Mouse (Mus musculus): Measurements from ENCODE around the gene Pik3cg. TPM values are rescaled to one million over a fixed set of nuclear protein-coding genes. Genes with fewer than 3 reads are reported as not detected.
A peak's percentile ranks its signal among the peaks of the same experiment; 100 is the strongest.

The Pik3cg gene
- total RNA-seq, 2 experiments from 2014 or later: 4.5 to 4.6 TPM

DNA sequence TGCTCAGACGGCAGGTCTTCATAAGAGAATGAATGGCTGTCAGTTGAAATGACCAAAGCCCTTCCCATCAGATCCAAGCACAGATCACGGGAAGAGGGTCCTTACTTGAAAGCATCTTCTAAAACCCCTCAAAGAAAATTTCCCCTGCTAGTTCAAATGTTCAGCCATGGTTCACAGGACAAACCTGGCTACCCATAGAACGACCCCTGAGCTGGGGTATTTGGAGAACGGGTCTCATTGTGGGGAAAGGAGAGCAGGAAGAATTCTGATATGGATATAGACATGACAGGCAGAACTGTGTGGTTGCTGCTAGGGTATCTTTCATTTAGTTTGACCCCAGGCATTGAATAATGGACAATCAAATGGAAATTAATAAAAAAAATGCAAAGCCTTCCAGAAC lies 62.8 kb downstream of the Pik3cg start:
- no peak for DNase-seq (ENCODE audit: low spot score in 2 of 2)

DNA sequence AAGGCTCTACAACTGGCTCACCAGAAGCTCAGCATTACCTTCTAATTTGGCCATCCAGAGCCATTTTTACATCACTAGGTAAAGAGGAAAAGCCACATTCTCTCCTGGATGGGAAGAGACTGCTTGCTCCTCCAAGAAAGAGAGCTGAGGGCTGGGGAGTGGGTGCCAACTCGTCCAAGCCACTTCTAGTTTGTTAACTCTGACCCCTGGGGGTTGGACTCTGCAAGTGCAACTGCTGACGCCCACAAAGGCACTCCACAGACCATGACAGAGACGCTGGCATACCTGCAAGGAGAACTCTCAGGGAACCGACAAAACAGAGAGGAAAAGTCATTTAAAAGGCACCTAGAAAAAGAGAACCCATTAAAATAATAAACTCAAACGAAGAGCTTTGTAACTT lies 63.9 kb downstream of the Pik3cg start:
- DNase-seq (ENCODE audit: low spot score in 2 of 2): peak; percentile 68 to 72

DNA sequence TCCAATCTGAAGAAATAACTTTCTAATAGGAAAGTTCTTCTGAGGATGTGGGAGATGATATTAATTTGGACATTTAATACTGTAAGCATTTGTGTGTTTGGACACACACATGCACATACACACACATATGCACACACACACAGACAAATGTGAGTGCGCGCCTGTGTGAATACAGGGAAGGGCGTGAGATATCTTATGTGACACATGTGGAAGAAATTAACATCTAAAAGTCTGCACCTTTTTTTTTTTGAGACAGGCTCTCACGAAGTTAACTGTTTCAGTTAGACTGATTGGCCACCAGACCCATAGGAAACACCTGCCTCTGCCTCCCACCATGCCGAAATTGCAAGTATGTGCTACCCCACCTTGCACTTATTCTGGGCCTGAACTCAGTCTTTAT lies 64.7 kb downstream of the Pik3cg start:
- no peak for DNase-seq (ENCODE audit: low spot score in 2 of 2)

DNA sequence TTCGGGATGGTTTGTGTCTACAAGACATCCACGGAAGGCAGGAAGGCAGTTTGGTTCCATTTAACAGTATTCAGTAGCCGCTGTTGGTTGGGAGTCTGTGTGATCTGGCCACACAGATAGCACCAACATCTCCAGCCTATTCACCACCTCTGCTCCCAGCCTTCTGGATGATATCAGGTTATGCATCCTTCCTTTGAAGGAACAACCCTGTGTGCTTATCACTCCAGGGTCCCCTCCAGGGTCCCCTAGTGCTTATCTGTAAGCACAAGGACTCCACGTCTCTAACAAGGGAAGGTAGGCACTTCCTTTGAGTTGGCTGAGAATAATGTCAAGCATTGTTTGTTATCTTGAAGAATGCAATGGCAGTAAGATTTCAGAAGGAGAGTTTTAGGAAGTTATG lies 65.3 kb downstream of the Pik3cg start:
- DNase-seq (ENCODE audit: low spot score in 2 of 2): no peak

DNA sequence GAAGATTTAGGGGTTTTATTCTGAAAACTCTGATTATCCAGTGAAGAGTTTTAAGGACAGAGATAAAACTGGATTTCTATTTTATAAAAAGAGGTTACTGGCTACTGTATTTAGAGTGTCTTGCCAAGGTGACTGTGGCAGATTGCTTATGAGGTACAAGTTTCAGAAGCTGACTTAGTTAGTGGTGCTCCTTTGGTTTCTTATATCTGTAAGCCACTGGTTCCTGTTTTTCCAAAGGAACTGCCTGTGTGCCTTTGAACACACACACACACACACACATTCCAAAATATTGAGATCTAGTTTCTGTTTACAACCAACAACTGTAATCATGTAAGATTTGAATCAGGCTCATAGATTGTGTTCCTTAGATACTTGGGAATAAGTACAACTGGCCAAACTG lies 66.7 kb downstream of the Pik3cg start:
- DNase-seq (ENCODE audit: low spot score in 2 of 2): no peak

DNA sequence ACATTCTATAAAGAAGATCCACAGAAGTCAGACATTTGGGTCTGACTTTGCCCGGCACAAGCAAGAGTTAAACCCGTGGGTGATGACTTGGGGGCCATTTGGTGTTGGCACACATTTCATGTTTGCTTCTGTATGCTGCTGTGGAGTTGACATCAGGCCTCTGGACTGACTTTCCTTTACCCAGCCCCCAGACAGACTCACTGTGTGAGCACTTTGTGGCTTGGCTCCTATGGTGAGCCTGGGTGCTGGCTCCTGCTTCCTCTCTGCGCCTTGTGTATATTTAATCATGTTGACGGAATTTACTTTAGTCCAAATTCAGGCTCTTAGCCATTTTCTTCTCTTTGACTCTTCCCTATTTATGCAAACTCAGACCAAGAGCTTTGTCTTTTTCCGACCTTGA lies 69.6 kb downstream of the Pik3cg start:
- no peak for DNase-seq (ENCODE audit: low spot score in 2 of 2)

DNA sequence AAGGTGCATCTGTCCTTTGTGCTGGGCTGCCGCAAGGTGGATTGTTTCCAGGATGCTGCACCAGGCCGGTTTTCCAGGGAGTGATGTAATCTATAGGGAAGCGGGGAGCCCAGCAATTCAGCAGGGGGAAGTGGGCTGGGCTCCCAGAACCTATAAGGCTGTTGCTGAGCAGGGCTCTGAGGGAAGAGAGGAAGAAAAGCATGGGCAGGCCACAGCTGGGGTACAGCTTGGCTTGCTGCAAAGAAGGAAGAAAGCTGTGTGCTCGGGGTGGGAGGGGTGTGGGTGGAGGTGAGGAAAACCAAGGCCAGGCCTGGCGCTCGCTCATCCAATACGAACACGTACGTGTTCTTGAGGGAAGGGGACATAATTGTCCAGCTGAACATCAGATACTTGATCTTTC lies 70.1 kb downstream of the Pik3cg start:
- no peak for DNase-seq (ENCODE audit: low spot score in 2 of 2)

DNA sequence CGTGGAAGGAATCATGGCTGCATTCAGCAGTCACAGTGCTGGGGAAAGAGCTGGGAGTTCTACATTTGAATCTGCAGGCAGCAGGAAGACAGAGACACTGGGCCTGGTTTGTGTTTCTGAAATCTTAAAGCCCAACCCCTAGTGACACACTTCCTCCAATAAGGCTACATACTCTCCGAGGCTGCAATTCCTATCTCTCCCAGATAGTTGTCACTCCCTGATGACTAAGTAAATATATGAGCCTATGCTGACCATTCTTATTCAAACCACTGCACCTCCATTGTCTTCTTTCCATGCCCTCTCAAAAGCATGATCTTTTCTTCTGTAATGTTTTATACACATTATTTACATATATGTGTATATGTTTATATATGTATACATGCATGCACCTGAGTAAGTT lies 70.9 kb downstream of the Pik3cg start:
- no peak for DNase-seq (ENCODE audit: low spot score in 2 of 2)

DNA sequence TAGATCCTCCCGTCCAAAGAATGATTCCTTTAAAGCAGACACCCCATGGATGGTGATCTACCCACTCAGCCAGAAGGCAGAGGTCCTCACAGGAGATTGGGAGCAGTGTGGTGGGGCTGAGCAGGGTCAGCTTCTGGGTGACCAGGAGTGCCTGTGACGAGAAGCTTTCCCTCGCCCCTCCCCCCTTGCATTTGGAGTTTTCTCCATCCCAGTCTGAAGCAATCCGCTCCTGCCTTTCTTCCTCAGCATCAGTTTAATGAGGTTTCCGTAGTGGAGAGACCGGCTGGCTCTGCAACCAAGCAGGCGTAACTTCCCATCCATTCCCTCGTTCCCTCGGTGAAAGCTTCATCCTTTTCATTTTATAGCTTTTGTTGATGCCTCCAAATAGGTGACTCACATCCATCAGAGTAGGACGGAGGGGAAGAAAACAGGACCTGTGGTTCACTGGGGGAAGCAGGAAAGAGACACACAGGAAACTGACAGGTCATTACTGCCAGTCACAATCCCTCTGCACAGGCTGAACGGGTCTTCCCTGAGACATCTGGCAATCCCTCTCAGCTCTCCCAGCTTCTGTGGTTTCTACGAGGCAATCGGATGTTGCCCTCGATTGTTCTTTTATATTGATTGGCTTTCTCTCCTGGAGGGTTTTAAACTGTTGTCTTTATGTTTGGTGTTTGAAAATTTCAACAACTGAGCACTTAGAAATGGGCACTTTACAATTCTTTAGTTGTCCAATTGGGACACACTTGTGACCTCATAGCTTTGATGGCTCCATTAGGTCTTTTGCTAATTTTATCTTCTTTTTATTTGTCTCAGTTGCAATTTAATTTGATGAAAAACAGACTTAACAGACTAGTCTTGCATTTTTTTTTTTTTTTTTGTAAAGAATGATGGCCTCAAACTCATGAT lies 80.6 kb downstream of the Pik3cg start:
- no peak for DNase-seq (ENCODE audit: low spot score in 2 of 2)

DNA sequence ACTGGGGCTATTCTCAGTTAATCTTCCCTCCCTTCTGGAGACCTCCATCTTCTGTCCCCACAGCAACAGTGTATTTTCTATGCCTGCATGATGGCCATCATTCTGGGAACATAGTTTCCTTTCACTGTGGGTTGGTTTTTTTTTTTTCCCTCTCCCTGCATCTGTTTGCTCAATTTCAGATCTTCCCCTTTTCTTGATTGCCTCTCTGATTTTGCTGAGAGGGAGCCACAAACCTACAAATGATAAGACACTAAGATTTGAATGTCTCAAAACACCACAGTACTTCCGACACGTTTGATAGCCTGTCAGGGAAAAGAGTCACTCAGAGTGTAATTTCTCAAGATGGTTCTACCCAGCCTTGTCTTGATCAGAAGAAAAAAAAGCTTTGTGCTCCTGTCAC lies 81.3 kb downstream of the Pik3cg start:
- no peak for DNase-seq (ENCODE audit: low spot score in 2 of 2)

DNA sequence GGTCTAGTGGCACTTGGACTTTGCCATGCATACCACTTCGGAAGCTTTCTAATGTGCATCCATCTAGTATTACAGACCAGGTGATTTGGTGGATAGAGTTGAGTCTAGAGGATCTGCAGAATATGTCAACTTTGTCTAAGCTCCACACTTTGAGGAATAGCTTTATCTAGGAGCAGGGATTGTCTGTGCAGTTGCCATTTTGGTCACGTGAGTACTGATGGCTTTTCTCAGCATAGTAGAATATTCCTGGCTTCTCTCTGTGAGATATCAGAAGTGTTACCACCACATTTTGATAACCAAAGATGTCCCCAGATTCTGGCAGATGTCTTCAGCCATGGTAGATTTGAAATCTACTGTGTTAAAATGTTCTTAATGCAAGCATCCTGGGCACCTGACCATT lies 84.0 kb downstream of the Pik3cg start:
- DNase-seq (ENCODE audit: low spot score in 2 of 2): no peak

DNA sequence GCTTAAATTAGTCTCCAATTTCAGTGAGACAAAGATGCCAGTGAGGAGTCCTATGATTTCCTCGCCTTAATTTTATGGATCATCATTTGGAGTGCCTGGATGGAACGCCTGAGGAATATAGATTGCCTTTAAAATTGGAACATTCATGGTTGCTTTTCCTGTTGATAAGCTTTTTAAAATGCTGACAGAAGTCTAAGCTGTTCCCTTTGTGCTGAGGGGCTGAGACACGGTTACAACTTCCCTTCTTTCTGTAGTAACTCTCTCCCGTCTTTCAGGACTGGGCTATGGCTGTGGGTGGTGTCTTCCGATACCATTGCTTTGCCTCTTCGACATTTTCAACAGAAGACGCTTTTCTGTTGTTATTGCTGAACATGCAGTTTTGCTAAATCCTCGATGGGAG lies 84.4 kb downstream of the Pik3cg start:
- DNase-seq (ENCODE audit: low spot score in 2 of 2): no peak

DNA sequence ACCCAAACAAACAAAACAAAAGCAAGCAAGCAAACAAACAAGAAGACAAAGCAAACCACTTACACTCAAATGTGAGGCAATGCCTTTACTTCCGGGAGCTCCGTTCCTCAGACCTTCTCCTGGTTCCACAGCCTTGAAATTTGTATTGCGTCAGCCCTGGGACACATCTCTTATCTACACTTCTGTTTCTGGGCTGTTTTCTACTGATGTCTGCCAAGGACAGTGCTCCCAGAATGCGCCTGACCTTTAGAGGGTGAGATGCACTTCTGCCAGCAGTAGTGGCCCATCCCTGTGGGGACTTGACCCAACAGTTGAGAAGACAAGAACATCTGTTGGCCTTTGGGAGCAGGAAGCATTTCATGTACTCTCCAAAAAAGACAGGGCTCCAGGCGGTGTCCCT lies 84.9 kb downstream of the Pik3cg start:
- no peak for DNase-seq (ENCODE audit: low spot score in 2 of 2)

Other genes with a start within 250 kb of the Pik3cg start
- gene Prkar2b, start 147.4 kb downstream of the Pik3cg start, total RNA-seq (2021): 10 to 100 TPM; 43.9 to 46.2 TPM
- gene Ccdc71l, start 170.0 kb upstream of the Pik3cg start, total RNA-seq (2021): 10 to 100 TPM; 20.3 to 22.2 TPM

All from layer of hippocampus, postnatal 14 days (tissue).